Mouse (Mus musculus): Measurements from ENCODE around the gene Ifnar2. TPM values are rescaled to one million over a fixed set of nuclear protein-coding genes. Genes with fewer than 3 reads are reported as not detected.

Gene Ifnar2
- polyA plus RNA-seq, 1 experiment from 2014 or later = 32.5 TPM

- H3K27me3 ChIP-seq = peaks cover 39% of the 10 kb centered on the region
- no peaks in the 10 kb centered on the region for H3K9me3 ChIP-seq (replicated peaks)
- no peak overlapping the region for H3K27ac ChIP-seq
- H3K9ac ChIP-seq = no peak overlapping the region
- no peak overlapping the region for H3K4me3 ChIP-seq
- H3K4me1 ChIP-seq = peaks cover 13% of the 10 kb centered on the region
- no peak for ATAC-seq
- WGBS = 66% methylated on average over 28 of the region's 28 CpGs
- H3K4me2 ChIP-seq = no peak overlapping the region
- H3K36me3 ChIP-seq (ENCODE audit: poor library complexity, severe bottlenecking) = no peaks in the 10 kb centered on the region
Observed at GRCm38 (mm10) chr16:91348588-91349330, 23.8 kb upstream of the Ifnar2 start.

- Histone ChIP-seq H3K9me3 (replicated peaks) (no peaks in the 10 kb centered on the region), H3K4me3 (no peak overlapping the region), H3K27me3 (peaks cover 50% of the 10 kb centered on the region), H3K4me1 (peaks cover 13% of the 10 kb centered on the region), H3K9ac (no peak overlapping the region), H3K27ac (no peak overlapping the region), H3K4me2 (no peak overlapping the region), H3K36me3 (ENCODE audit: poor library complexity, severe bottlenecking) (no peaks in the 10 kb centered on the region)
- 2% methylated on average over 7 of the region's 7 CpGs for WGBS
- peak; percentile 70 for ATAC-seq
Observed at GRCm38 (mm10) chr16:91352084-91352562, 20.5 kb upstream of the Ifnar2 start.

- no peak overlapping the region for H3K27ac ChIP-seq
- peaks cover 49% of the 10 kb centered on the region for H3K27me3 ChIP-seq
- no peaks in the 10 kb centered on the region for H3K36me3 ChIP-seq (ENCODE audit: poor library complexity, severe bottlenecking)
- H3K4me2 ChIP-seq = no peak overlapping the region
- peak; percentile 45; the same call in 1 of the 2 replicates for ATAC-seq
- no peak overlapping the region for H3K4me3 ChIP-seq
- no peaks in the 10 kb centered on the region for H3K9me3 ChIP-seq (replicated peaks)
- no peak overlapping the region for H3K9ac ChIP-seq
- WGBS = 78% methylated on average over 7 of the region's 7 CpGs
- H3K4me1 ChIP-seq = peaks cover 11% of the 10 kb centered on the region
Observed at GRCm38 (mm10) chr16:91352749-91353148, 19.8 kb upstream of the Ifnar2 start.

- Histone ChIP-seq H3K9me3 (replicated peaks) (no peaks in the 10 kb centered on the region), H3K4me2 (no peak overlapping the region), H3K4me3 (no peak overlapping the region), H3K27ac (no peak overlapping the region), H3K27me3 (peaks cover 47% of the 10 kb centered on the region), H3K9ac (no peak overlapping the region), H3K4me1 (peaks cover 7% of the 10 kb centered on the region), H3K36me3 (ENCODE audit: poor library complexity, severe bottlenecking) (no peaks in the 10 kb centered on the region)
- WGBS = 85% methylated on average over 6 of the region's 6 CpGs
- ATAC-seq = no peak
Observed at GRCm38 (mm10) chr16:91353177-91353576, 19.4 kb upstream of the Ifnar2 start.

- Histone ChIP-seq H3K4me2 (no peak overlapping the region), H3K36me3 (ENCODE audit: poor library complexity, severe bottlenecking) (no peaks in the 10 kb centered on the region), H3K9me3 (replicated peaks) (no peaks in the 10 kb centered on the region), H3K27me3 (peaks cover 47% of the 10 kb centered on the region), H3K4me1 (peaks cover 2% of the 10 kb centered on the region; the same call in 1 of the 2 replicates), H3K4me3 (no peak overlapping the region), H3K9ac (no peak overlapping the region), H3K27ac (no peak overlapping the region)
- WGBS = 87% methylated on average over 5 of the region's 5 CpGs
- no peak for ATAC-seq
Observed at GRCm38 (mm10) chr16:91353638-91354037, 18.9 kb upstream of the Ifnar2 start.

GRCm38 (mm10) chr16:91354599-91354998 lies 18.0 kb upstream of the Ifnar2 start:
- H3K4me1 ChIP-seq = no peaks in the 10 kb centered on the region
- WGBS = 82% methylated on average over 4 of the region's 4 CpGs
- no peak overlapping the region for H3K9ac ChIP-seq
- H3K4me2 ChIP-seq = no peak overlapping the region
- H3K9me3 ChIP-seq (replicated peaks) = no peaks in the 10 kb centered on the region
- H3K27ac ChIP-seq = no peak overlapping the region
- no peak for ATAC-seq
- H3K36me3 ChIP-seq (ENCODE audit: poor library complexity, severe bottlenecking) = no peaks in the 10 kb centered on the region
- no peak overlapping the region for H3K4me3 ChIP-seq
- H3K27me3 ChIP-seq = peaks cover 47% of the 10 kb centered on the region

GRCm38 (mm10) chr16:91355160-91355559 lies 17.4 kb upstream of the Ifnar2 start:
- Histone ChIP-seq H3K4me1 (no peaks in the 10 kb centered on the region), H3K9me3 (replicated peaks) (no peaks in the 10 kb centered on the region), H3K27ac (no peak overlapping the region), H3K4me3 (no peak overlapping the region), H3K4me2 (no peak overlapping the region), H3K27me3 (peaks cover 47% of the 10 kb centered on the region), H3K9ac (no peak overlapping the region), H3K36me3 (ENCODE audit: poor library complexity, severe bottlenecking) (no peaks in the 10 kb centered on the region)
- 73% methylated on average over 12 of the region's 12 CpGs for WGBS
- ATAC-seq = no peak

GRCm38 (mm10) chr16:91356760-91357525 lies 15.6 kb upstream of the Ifnar2 start:
- H3K4me3 ChIP-seq = no peak overlapping the region
- no peak overlapping the region for H3K4me2 ChIP-seq
- H3K36me3 ChIP-seq (ENCODE audit: poor library complexity, severe bottlenecking) = no peaks in the 10 kb centered on the region
- H3K27ac ChIP-seq = no peak overlapping the region
- H3K4me1 ChIP-seq = no peaks in the 10 kb centered on the region
- WGBS = 75% methylated on average over 10 of the region's 10 CpGs
- H3K27me3 ChIP-seq = peaks cover 36% of the 10 kb centered on the region
- no peak for ATAC-seq
- no peak overlapping the region for H3K9ac ChIP-seq
- no peaks in the 10 kb centered on the region for H3K9me3 ChIP-seq (replicated peaks)

- Histone ChIP-seq H3K27me3 (peaks cover 34% of the 10 kb centered on the region), H3K36me3 (ENCODE audit: poor library complexity, severe bottlenecking) (no peaks in the 10 kb centered on the region), H3K9ac (no peak overlapping the region), H3K9me3 (replicated peaks) (no peaks in the 10 kb centered on the region), H3K4me3 (no peak overlapping the region), H3K4me2 (no peak overlapping the region), H3K4me1 (no peaks in the 10 kb centered on the region), H3K27ac (no peak overlapping the region)
- ATAC-seq = no peak
- 61% methylated on average over 10 of the region's 10 CpGs for WGBS
Observed at GRCm38 (mm10) chr16:91357526-91357900, 15.1 kb upstream of the Ifnar2 start.

- no peaks in the 10 kb centered on the region for H3K9me3 ChIP-seq (replicated peaks)
- H3K36me3 ChIP-seq (ENCODE audit: poor library complexity, severe bottlenecking) = no peaks in the 10 kb centered on the region
- H3K4me1 ChIP-seq = no peaks in the 10 kb centered on the region
- peaks cover 23% of the 10 kb centered on the region for H3K27me3 ChIP-seq
- no peak overlapping the region for H3K4me3 ChIP-seq
- 38% methylated on average over 8 of the region's 8 CpGs for WGBS
- H3K27ac ChIP-seq = no peak overlapping the region
- ATAC-seq = peak; percentile 68
- no peak overlapping the region for H3K4me2 ChIP-seq
- H3K9ac ChIP-seq = no peak overlapping the region
Observed at GRCm38 (mm10) chr16:91358555-91358954, 14.0 kb upstream of the Ifnar2 start.

GRCm38 (mm10) chr16:91359531-91359930 lies 13.1 kb upstream of the Ifnar2 start:
- H3K36me3 ChIP-seq (ENCODE audit: poor library complexity, severe bottlenecking) = no peaks in the 10 kb centered on the region
- no peak overlapping the region for H3K4me3 ChIP-seq
- no peak for ATAC-seq
- H3K9ac ChIP-seq = no peak overlapping the region
- no peak overlapping the region for H3K4me2 ChIP-seq
- no peak overlapping the region for H3K27ac ChIP-seq
- H3K9me3 ChIP-seq (replicated peaks) = no peaks in the 10 kb centered on the region
- no peaks in the 10 kb centered on the region for H3K4me1 ChIP-seq
- WGBS = 95% methylated on average over 13 of the region's 13 CpGs
- H3K27me3 ChIP-seq = peaks cover 15% of the 10 kb centered on the region

- H3K4me2 ChIP-seq = no peak overlapping the region
- no peaks in the 10 kb centered on the region for H3K9me3 ChIP-seq (replicated peaks)
- H3K9ac ChIP-seq = no peak overlapping the region
- peaks cover 9% of the 10 kb centered on the region for H3K27me3 ChIP-seq
- H3K27ac ChIP-seq = no peak overlapping the region
- 53% methylated on average over 3 of the region's 3 CpGs for WGBS
- no peaks in the 10 kb centered on the region for H3K4me1 ChIP-seq
- H3K4me3 ChIP-seq = no peak overlapping the region
- no peak for ATAC-seq
- no peaks in the 10 kb centered on the region for H3K36me3 ChIP-seq (ENCODE audit: poor library complexity, severe bottlenecking)
Observed at GRCm38 (mm10) chr16:91360162-91360561, 12.4 kb upstream of the Ifnar2 start.
